Mouse (Mus musculus) neural tube, embryonic 13.5 days (tissue): Measurements from ENCODE around the gene Tbx20. TPM values are rescaled to one million over a fixed set of nuclear protein-coding genes. Genes with fewer than 3 reads are reported as not detected.

ENCODE experiments used
- ATAC-seq: fragments of 200-750 bp; cut with Nextera tagmentation; 2 replicates; pipeline ENCODE4 v1.8.0; 2017; ENCODE audit warnings: low read depth, mild to moderate bottlenecking, moderate TSS enrichment, moderate library complexity
- H3K27ac ChIP-seq: fragments of 300-500 bp; sonication (generic); replicated peaks from 2 replicates; pipeline ENCODE4 v1.5.1; 2015; ENCODE audit warnings: moderate library complexity, mild to moderate bottlenecking, inconsistent platforms
- H3K27me3 ChIP-seq: fragments of 300-500 bp; sonication (generic); 2 replicates; pipeline ENCODE4 v1.6.1; 2015; ENCODE audit warnings: mild to moderate bottlenecking, inconsistent platforms
- H3K36me3 ChIP-seq: fragments of 300-500 bp; sonication (generic); 2 replicates; pipeline ENCODE4 v1.6.1; 2015; ENCODE audit warnings: mild to moderate bottlenecking, inconsistent platforms
- H3K4me1 ChIP-seq: fragments of 300-500 bp; sonication (generic); replicated peaks from 2 replicates; pipeline ENCODE4 v1.6.1; 2015; ENCODE audit warnings: inconsistent platforms
- H3K4me2 ChIP-seq: fragments of 300-500 bp; sonication (generic); 2 replicates; pipeline ENCODE4 v1.6.1; 2015; ENCODE audit warnings: inconsistent platforms, mild to moderate bottlenecking, moderate library complexity
- H3K4me3 ChIP-seq: fragments of 300-500 bp; sonication (generic); 2 replicates; pipeline ENCODE4 v1.5.1; 2015; ENCODE audit warnings: mild to moderate bottlenecking, inconsistent platforms
- H3K9ac ChIP-seq: fragments of 300-500 bp; sonication (generic); 2 replicates; pipeline ENCODE4 v1.6.1; 2015; ENCODE audit warnings: moderate library complexity, mild to moderate bottlenecking, inconsistent platforms
- H3K9me3 ChIP-seq: fragments of 300-500 bp; sonication (generic); 2 replicates; pipeline ENCODE4 v1.6.1; 2016; ENCODE audit warnings: inconsistent platforms
- WGBS: fragments of 180-500 bp; shearing (Covaris S2); methylation state at CpG from one replicate; pipeline ENCODE4 v1.1.7; 2015; 5-methylcytosine and 5-hydroxymethylcytosine counted together
- polyA plus RNA-seq: library from polyadenylated mRNA; unstranded; fragments of >200 nt; fragmentation: Nextera tagmentation; extraction: Ambion mirVana; gene quantifications from 2 replicates; pipeline ENCODE4 v1.2.1, GENCODE M21; 2015

Gene Tbx20
- polyA plus RNA-seq, 1 experiment from 2014 or later: 0.15 TPM

GRCm38 (mm10) chr9:24776487-24776886, 2.4 kb upstream of the Tbx20 start:
- no peaks in the 10 kb centered on the region for H3K36me3 ChIP-seq
- no peaks in the 10 kb centered on the region for H3K9me3 ChIP-seq
- H3K4me3 ChIP-seq: no peak overlapping the region
- H3K9ac ChIP-seq: no peak overlapping the region
- no peak overlapping the region for H3K4me2 ChIP-seq
- H3K27me3 ChIP-seq: peaks cover 99% of the 10 kb centered on the region
- ATAC-seq: no peak
- 1% methylated on average over 9 of the region's 9 CpGs for WGBS
- H3K27ac ChIP-seq: no peak overlapping the region
- H3K4me1 ChIP-seq: peaks cover 37% of the 10 kb centered on the region

- ATAC-seq: no peak
- Histone ChIP-seq H3K4me3 (no peak overlapping the region), H3K27ac (no peak overlapping the region), H3K4me1 (peaks cover 29% of the 10 kb centered on the region), H3K9ac (no peak overlapping the region), H3K4me2 (no peak overlapping the region), H3K27me3 (peaks cover 99% of the 10 kb centered on the region), H3K9me3 (no peaks in the 10 kb centered on the region), H3K36me3 (no peaks in the 10 kb centered on the region)
- WGBS: 14% methylated on average over 1 of the region's 1 CpGs
These were observed 1.5 kb upstream of the Tbx20 start for GRCm38 (mm10) chr9:24775567-24775966.

GRCm38 (mm10) chr9:24775001-24775400, 898 bp upstream of the Tbx20 start:
- H3K4me1 ChIP-seq: peaks cover 32% of the 10 kb centered on the region
- peaks cover 99% of the 10 kb centered on the region for H3K27me3 ChIP-seq
- peak overlapping the region; percentile 24; the same call in 1 of the 2 replicates for H3K4me3 ChIP-seq
- no peaks in the 10 kb centered on the region for H3K36me3 ChIP-seq
- H3K4me2 ChIP-seq: no peak overlapping the region
- no peak overlapping the region for H3K9ac ChIP-seq
- no peak for ATAC-seq
- no peak overlapping the region for H3K27ac ChIP-seq
- WGBS: 1% methylated on average over 9 of the region's 9 CpGs
- no peaks in the 10 kb centered on the region for H3K9me3 ChIP-seq

GRCm38 (mm10) chr9:24773669-24774068, 434 bp downstream of the Tbx20 start:
- peak overlapping the region; percentile 48 for H3K4me2 ChIP-seq
- peak overlapping the region; percentile 24 for H3K4me3 ChIP-seq
- WGBS: under 1% methylated on average over 19 of the region's 19 CpGs
- H3K36me3 ChIP-seq: no peaks in the 10 kb centered on the region
- 0 out of 2 replicates have a peak, but pooled peaks have one; percentile 6 for ATAC-seq
- H3K27me3 ChIP-seq: peaks cover 98% of the 10 kb centered on the region
- no peaks in the 10 kb centered on the region for H3K9me3 ChIP-seq
- no peak overlapping the region for H3K27ac ChIP-seq
- H3K9ac ChIP-seq: no peak overlapping the region
- peaks cover 32% of the 10 kb centered on the region for H3K4me1 ChIP-seq

GRCm38 (mm10) chr9:24773171-24773570, 932 bp downstream of the Tbx20 start:
- H3K4me3 ChIP-seq: no peak overlapping the region

GRCm38 (mm10) chr9:24772431-24773120, 1.5 kb downstream of the Tbx20 start:
- Histone ChIP-seq H3K36me3 (no peaks in the 10 kb centered on the region), H3K4me1 (peaks cover 26% of the 10 kb centered on the region), H3K4me2 (no peak overlapping the region), H3K27ac (no peak overlapping the region), H3K4me3 (no peak overlapping the region), H3K9me3 (no peaks in the 10 kb centered on the region), H3K9ac (no peak overlapping the region), H3K27me3 (peaks cover 98% of the 10 kb centered on the region)
- ATAC-seq: no peak
- WGBS: 7% methylated on average over 9 of the region's 9 CpGs

More at GRCm38 (mm10) chr9:24773171-24773570, 932 bp downstream of the Tbx20 start:
- Histone ChIP-seq H3K36me3 (no peaks in the 10 kb centered on the region), H3K9ac (no peak overlapping the region), H3K4me2 (no peak overlapping the region), H3K4me1 (peaks cover 32% of the 10 kb centered on the region), H3K9me3 (no peaks in the 10 kb centered on the region), H3K27ac (no peak overlapping the region), H3K27me3 (peaks cover 98% of the 10 kb centered on the region)
- WGBS: 1% methylated on average over 9 of the region's 9 CpGs
- no peak for ATAC-seq

- H3K4me3 ChIP-seq: no peak overlapping the region
- no peak overlapping the region for H3K4me2 ChIP-seq
- peaks cover 96% of the 10 kb centered on the region for H3K27me3 ChIP-seq
- WGBS: 12% methylated on average over 4 of the region's 4 CpGs
- ATAC-seq: no peak
- no peaks in the 10 kb centered on the region for H3K36me3 ChIP-seq
- H3K9me3 ChIP-seq: no peaks in the 10 kb centered on the region
- no peak overlapping the region for H3K9ac ChIP-seq
- H3K27ac ChIP-seq: no peak overlapping the region
- peaks cover 19% of the 10 kb centered on the region for H3K4me1 ChIP-seq
These were observed 2.4 kb downstream of the Tbx20 start for GRCm38 (mm10) chr9:24771713-24772112.

GRCm38 (mm10) chr9:24770941-24771405, 3.1 kb downstream of the Tbx20 start:
- 4% methylated on average over 8 of the region's 8 CpGs for WGBS
- Histone ChIP-seq H3K4me3 (no peak overlapping the region), H3K9ac (no peak overlapping the region), H3K36me3 (no peaks in the 10 kb centered on the region), H3K9me3 (no peaks in the 10 kb centered on the region), H3K27ac (no peak overlapping the region), H3K4me2 (peak overlapping the region; percentile 27; the same call in 1 of the 2 replicates), H3K4me1 (peaks cover 19% of the 10 kb centered on the region), H3K27me3 (peaks cover 95% of the 10 kb centered on the region)
- no peak for ATAC-seq

GRCm38 (mm10) chr9:24770149-24770940, 3.8 kb downstream of the Tbx20 start:
- Histone ChIP-seq H3K27ac (no peak overlapping the region), H3K4me2 (peak overlapping the region; percentile 27), H3K27me3 (peaks cover 95% of the 10 kb centered on the region), H3K36me3 (no peaks in the 10 kb centered on the region), H3K9me3 (no peaks in the 10 kb centered on the region), H3K4me3 (peak overlapping the region; percentile 14; the same call in 1 of the 2 replicates), H3K9ac (no peak overlapping the region), H3K4me1 (peaks cover 19% of the 10 kb centered on the region)
- no peak for ATAC-seq
- 0% methylated on average over 41 of the region's 41 CpGs for WGBS

GRCm38 (mm10) chr9:24769611-24770010, 4.5 kb downstream of the Tbx20 start:
- 4% methylated on average over 9 of the region's 9 CpGs for WGBS
- peaks cover 19% of the 10 kb centered on the region for H3K4me1 ChIP-seq
- no peak for ATAC-seq
- no peaks in the 10 kb centered on the region for H3K36me3 ChIP-seq
- no peaks in the 10 kb centered on the region for H3K9me3 ChIP-seq
- no peak overlapping the region for H3K4me3 ChIP-seq
- peaks cover 95% of the 10 kb centered on the region for H3K27me3 ChIP-seq
- no peak overlapping the region for H3K4me2 ChIP-seq
- H3K27ac ChIP-seq: no peak overlapping the region
- H3K9ac ChIP-seq: no peak overlapping the region

GRCm38 (mm10) chr9:24767056-24767455, 7.0 kb downstream of the Tbx20 start:
- no peaks in the 10 kb centered on the region for H3K9me3 ChIP-seq
- no peak for ATAC-seq
- no peak overlapping the region for H3K9ac ChIP-seq
- H3K27ac ChIP-seq: no peak overlapping the region
- peaks cover 6% of the 10 kb centered on the region; the same call in 1 of the 2 replicates for H3K4me1 ChIP-seq
- no peak overlapping the region for H3K4me3 ChIP-seq
- H3K4me2 ChIP-seq: no peak overlapping the region
- H3K27me3 ChIP-seq: peaks cover 86% of the 10 kb centered on the region
- WGBS: 37% methylated on average over 3 of the region's 3 CpGs
- no peaks in the 10 kb centered on the region for H3K36me3 ChIP-seq

- 46% methylated on average over 4 of the region's 4 CpGs for WGBS
- no peak for ATAC-seq
- no peak overlapping the region for H3K9ac ChIP-seq
These were observed 8.5 kb downstream of the Tbx20 start for GRCm38 (mm10) chr9:24765572-24765971.

More at GRCm38 (mm10) chr9:24765572-24765971, 8.5 kb downstream of the Tbx20 start:
- Histone ChIP-seq H3K4me1 (peaks cover 6% of the 10 kb centered on the region; the same call in 1 of the 2 replicates), H3K9me3 (no peaks in the 10 kb centered on the region), H3K27me3 (peaks cover 71% of the 10 kb centered on the region), H3K36me3 (no peaks in the 10 kb centered on the region), H3K27ac (no peak overlapping the region), H3K4me3 (no peak overlapping the region), H3K4me2 (no peak overlapping the region)
